Mouse (Mus musculus) CH12.LX (cell line): Measurements from ENCODE around the gene Bcas3. TPM values are rescaled to one million over a fixed set of nuclear protein-coding genes. Genes with fewer than 3 reads are reported as not detected.

ENCODE experiments used
- DNase-seq: peaks from one replicate; pipeline ENCODE4 v3.0.0-alpha.2; 2013; ENCODE audit errors: extremely low read depth
- H3K27ac ChIP-seq: 2 replicates; pipeline ENCODE4 v1.5.1; 2012; ENCODE audit warnings: low read depth, mild to moderate bottlenecking, control low read depth, moderate library complexity; ENCODE audit not compliant: insufficient read depth
- H3K27me3 ChIP-seq: replicated peaks from 2 replicates; pipeline ENCODE3; 2012; ENCODE audit warnings: inconsistent platforms
- H3K36me3 ChIP-seq, 2 experiments: replicated peaks in 1 of 2; 2 replicates each; pipeline versions ENCODE3 to v1.6.1; 2012; ENCODE audit warnings: inconsistent platforms in 1 of 2, low read length in 1 of 2, mild to moderate bottlenecking in 1 of 2, mixed read lengths in 1 of 2, moderate library complexity in 1 of 2; ENCODE audit not compliant: control insufficient read depth in 1 of 2, insufficient read depth in 1 of 2
- H3K4me1 ChIP-seq, 2 experiments: 2 replicates each; pipeline ENCODE4 v1.6.1; 2012; ENCODE audit warnings: inconsistent platforms in 1 of 2, moderate library complexity in 1 of 2; ENCODE audit not compliant: insufficient read depth in 2 of 2, control insufficient read depth in 1 of 2
- H3K4me2 ChIP-seq: 2 replicates; pipeline ENCODE4 v1.6.1; 2012; ENCODE audit warnings: low read depth, mild to moderate bottlenecking, control low read depth; ENCODE audit not compliant: poor library complexity, insufficient read depth, severe bottlenecking
- H3K4me3 ChIP-seq, 3 experiments: fragments of 150-350 bp in 1 of 3; sonication (generic) in 1 of 3; replicated peaks in 1 of 3; 2 replicates each; pipeline versions ENCODE3 to v1.5.1; 2011 to 2012; ENCODE audit warnings: low read depth in 2 of 3, low read length in 2 of 3, mild to moderate bottlenecking in 2 of 3, moderate library complexity in 2 of 3, control low read depth in 1 of 3, improper control_type of control experiment in 1 of 3, inconsistent platforms in 1 of 3, mixed read lengths in 1 of 3; ENCODE audit not compliant: poor library complexity in 1 of 3
- H3K79me2 ChIP-seq: replicated peaks from 2 replicates; pipeline ENCODE4 v1.6.1; 2012; ENCODE audit warnings: mild to moderate bottlenecking, moderate library complexity; ENCODE audit not compliant: control insufficient read depth, poor library complexity, insufficient read depth, severe bottlenecking; ENCODE audit errors: extremely low read depth
- H3K9ac ChIP-seq: 2 replicates; pipeline ENCODE4 v1.6.1; 2012; ENCODE audit warnings: low read depth, mild to moderate bottlenecking, control low read depth, moderate library complexity; ENCODE audit not compliant: insufficient read depth
- H3K9me3 ChIP-seq: replicated peaks from 2 replicates; pipeline ENCODE3; 2012; ENCODE audit warnings: low read length, inconsistent platforms, mixed read lengths
- BHLHE40 ChIP-seq: IDR thresholded peaks from 2 replicates; pipeline ENCODE4 v1.6.1; 2011; ENCODE audit warnings: mild to moderate bottlenecking, low read depth, low read length, improper control_type of control experiment
- CHD1 ChIP-seq: IDR thresholded peaks from 2 replicates; pipeline ENCODE4 v1.6.1; 2012; ENCODE audit warnings: low read depth, low read length, improper control_type of control experiment, inconsistent platforms
- CHD2 ChIP-seq: IDR thresholded peaks from 2 replicates; pipeline ENCODE4 v1.6.1; 2011; ENCODE audit warnings: low read length, improper control_type of control experiment
- CTCF ChIP-seq, 2 experiments: IDR thresholded peaks in 1 of 2; conservative IDR thresholded peaks in 1 of 2; 2 replicates each; pipeline ENCODE4 v1.5.1; 2011 to 2012; ENCODE audit warnings: low read depth in 2 of 2, low read length in 2 of 2, improper control_type of control experiment in 1 of 2, inconsistent platforms in 1 of 2, mild to moderate bottlenecking in 1 of 2, moderate library complexity in 1 of 2
- JUN ChIP-seq: IDR thresholded peaks from 2 replicates; pipeline ENCODE4 v1.6.1; 2011; ENCODE audit warnings: low read depth, mild to moderate bottlenecking, low read length, improper control_type of control experiment, moderate library complexity; ENCODE audit not compliant: insufficient read depth
- KAT2A ChIP-seq: IDR thresholded peaks from 2 replicates; pipeline ENCODE4 v1.6.1; 2012; ENCODE audit warnings: low read length, improper control_type of control experiment, inconsistent platforms; ENCODE audit not compliant: insufficient replicate concordance
- MAFK ChIP-seq: IDR thresholded peaks from 2 replicates; pipeline ENCODE4 v1.6.1; 2011; ENCODE audit warnings: low read length, improper control_type of control experiment; ENCODE audit not compliant: insufficient replicate concordance
- MYC ChIP-seq: IDR thresholded peaks from 2 replicates; pipeline ENCODE4 v1.6.1; 2011; ENCODE audit warnings: low read depth, mild to moderate bottlenecking, improper control_type of control experiment, low read length
- NELFE ChIP-seq: IDR thresholded peaks from 2 replicates; pipeline ENCODE4 v1.6.1; 2011; ENCODE audit warnings: low read depth, low read length, improper control_type of control experiment
- POLR2AphosphoS2 ChIP-seq: IDR thresholded peaks from 2 replicates; pipeline ENCODE4 v1.6.1; 2011; ENCODE audit warnings: low read depth, low read length, improper control_type of control experiment
- SIN3A ChIP-seq: IDR thresholded peaks from 2 replicates; pipeline ENCODE4 v1.6.1; 2012; ENCODE audit warnings: low read length, improper control_type of control experiment, inconsistent platforms
- TBP ChIP-seq: conservative IDR thresholded peaks from 2 replicates; pipeline ENCODE4 v1.6.1; 2011; ENCODE audit warnings: low read depth, low read length, improper control_type of control experiment
- USF1 ChIP-seq: IDR thresholded peaks from 2 replicates; pipeline ENCODE4 v1.6.1; 2014; ENCODE audit warnings: low read depth, mild to moderate bottlenecking, inconsistent platforms, low read length, improper control_type of control experiment
- ZC3H11A ChIP-seq: IDR thresholded peaks from 2 replicates; pipeline ENCODE4 v1.6.1; 2012; ENCODE audit warnings: low read depth, mild to moderate bottlenecking, inconsistent platforms, low read length, improper control_type of control experiment
- ZKSCAN1 ChIP-seq: IDR thresholded peaks from 2 replicates; pipeline ENCODE4 v1.6.1; 2012; ENCODE audit warnings: low read depth, inconsistent platforms, low read length, improper control_type of control experiment, borderline replicate concordance
- ZNF384 ChIP-seq: IDR thresholded peaks from 2 replicates; pipeline ENCODE4 v1.6.1; 2012; ENCODE audit warnings: low read depth, low read length, improper control_type of control experiment, inconsistent platforms
- dilution Hi-C: fragments of 300-500 bp; cut with MboI; formaldehyde crosslinking; loops from 2 replicates; pipeline ENCODE4 v1.14.3; 2020; ENCODE audit warnings: low sequenced_read_pairs; ENCODE audit not compliant: extremely low pct_unique_long_range_greater_than_20kb, extremely low pct_ligation_motif_present
- in situ Hi-C: fragments of 300-500 bp; cut with MboI; formaldehyde crosslinking; loops from 3 replicates; pipeline ENCODE4 v1.14.3; 2019; ENCODE audit warnings: low sequenced_read_pairs, low pct_ligation_motif_present, low pct_unique_long_range_greater_than_20kb, mixed read lengths
- polyA plus RNA-seq: library from polyadenylated mRNA; unstranded; fragments of >175 nt; gene quantifications from 2 replicates; pipeline ENCODE4 v1.2.1, GENCODE M21; 2012; ENCODE audit warnings: low read depth; ENCODE audit not compliant: insufficient read length
- total RNA-seq, 2 experiments: library from RNA; depleted of rRNA; stranded (reverse); fragments of 300-350 nt in 1 of 2; fragments of >200 nt in 1 of 2; gene quantifications; 2 replicates each; pipeline ENCODE4 v1.2.3; 2012 to 2014

Gene Bcas3
- total and polyA plus RNA-seq, 3 experiments = 8.2 to 21.3 (median 9.7) TPM

DNA sequence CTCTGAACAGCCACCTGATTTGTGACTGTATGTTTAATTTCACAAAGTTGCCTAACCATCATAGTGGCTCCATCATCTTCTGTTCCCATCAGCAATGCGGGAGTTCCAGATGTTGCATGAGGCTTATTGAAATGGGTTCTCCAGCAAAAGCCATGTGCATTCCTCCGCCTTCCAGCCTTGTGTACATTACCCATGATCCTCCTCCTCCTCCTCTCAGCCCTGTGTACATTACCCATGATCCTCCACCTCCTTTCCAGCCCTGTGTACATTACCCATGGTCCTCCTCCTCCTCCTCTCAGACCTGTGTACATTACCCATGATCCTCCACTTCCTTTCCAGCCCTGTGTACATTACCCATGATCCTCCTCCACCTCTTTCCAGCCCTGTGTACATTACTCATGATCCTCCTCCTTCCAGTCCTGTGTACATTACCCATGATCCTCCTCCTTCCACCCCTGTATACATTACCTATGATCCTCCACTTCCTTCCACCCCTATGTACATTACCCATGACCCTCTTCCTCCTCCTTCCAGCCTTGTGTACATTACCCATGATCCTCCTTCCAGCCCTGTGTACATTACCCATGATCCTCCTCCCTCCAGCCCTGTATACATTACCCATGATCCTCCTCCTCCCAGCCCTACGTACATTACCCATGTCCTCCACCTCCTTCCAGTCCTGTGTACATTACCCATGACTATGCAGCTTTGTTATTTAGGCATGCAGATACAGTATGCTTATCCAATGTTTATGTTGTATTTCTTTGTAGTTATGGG is 250.8 kb downstream of the Bcas3 start:
- H3K9me3 ChIP-seq = no peaks in the 10 kb centered on the region
- peaks cover 0 to 6% of the 10 kb centered on the region in 2 experiments; a peak in 2 of 4 replicates for H3K4me1 ChIP-seq
- dilution Hi-C loops = no loop called here
- H3K79me2 ChIP-seq = no peaks in the 10 kb centered on the region
- H3K27ac ChIP-seq = no peak overlapping the region
- no peak for DNase-seq
- H3K27me3 ChIP-seq = no peaks in the 10 kb centered on the region
- in situ Hi-C loops = no loop called here
- H3K9ac ChIP-seq = no peak overlapping the region
- no peak overlapping the region for H3K4me2 ChIP-seq
- no peak overlapping the region for H3K4me3 ChIP-seq
- no peaks in the 10 kb centered on the region for H3K36me3 ChIP-seq
- TF ChIP-seq BHLHE40 (no peak), TBP (0 out of 2 replicates have a peak, but pooled peaks have one; percentile 25), MYC (no peak), ZKSCAN1 (no peak), CTCF (conservative IDR thresholded peaks at IDR 0.05 in 1 of 2, IDR thresholded peaks at IDR 0.05 in 1 of 2; ENCODE audit: low read depth in 2 of 2, low read length in 2 of 2) (0 out of 4 replicates have a peak, but pooled peaks of 1 of the 2 experiments have one; percentile 8)

DNA sequence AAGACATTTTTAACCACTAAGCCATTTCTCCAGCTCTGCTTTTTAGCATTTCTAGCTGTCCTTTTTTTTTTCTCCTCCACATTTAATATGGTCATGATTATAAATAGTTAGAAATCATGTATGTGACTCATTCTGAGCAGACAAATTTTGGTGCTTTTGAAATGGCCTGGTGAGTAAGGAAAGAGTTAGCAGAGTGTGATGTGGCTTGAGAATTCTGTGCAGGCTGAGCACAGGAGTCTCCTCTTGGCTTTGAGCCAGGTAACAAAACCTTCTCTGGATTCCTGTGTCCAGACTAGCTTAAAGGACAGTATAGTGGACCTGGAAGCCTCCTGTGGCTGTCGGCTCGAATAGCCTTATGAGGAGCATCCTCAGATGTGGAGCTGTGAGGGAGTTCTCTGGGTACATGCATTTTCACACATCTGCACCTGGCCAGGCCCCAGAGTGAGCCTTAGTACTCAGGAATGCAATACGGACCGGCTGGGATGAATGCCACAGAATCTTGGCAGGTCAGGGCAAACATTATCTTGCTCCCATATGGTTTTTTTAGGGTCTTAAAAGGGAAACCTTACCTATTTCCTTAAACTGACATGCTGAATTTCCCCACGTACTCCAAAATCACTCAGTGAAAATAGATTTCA is 256.5 kb downstream of the Bcas3 start:
- Histone ChIP-seq H3K79me2 (no peaks in the 10 kb centered on the region), H3K9ac (no peak overlapping the region), H3K36me3 (no peaks in the 10 kb centered on the region), H3K27me3 (no peaks in the 10 kb centered on the region), H3K27ac (no peak overlapping the region), H3K9me3 (no peaks in the 10 kb centered on the region), H3K4me1 (no peaks in the 10 kb centered on the region), H3K4me2 (no peak overlapping the region), H3K4me3 (no peak overlapping the region)
- no peak for DNase-seq
- dilution Hi-C loops (no loop called here), in situ Hi-C loops (no loop called here)
- TF ChIP-seq ZNF384 = no peak
- TF ChIP-seq POLR2AphosphoS2 = no peak
- TF ChIP-seq USF1 = no peak
- TF ChIP-seq MAFK = no peak
- TF ChIP-seq KAT2A = no peak
- TF ChIP-seq CHD1 = no peak
- no peak for TF ChIP-seq JUN
- no peak for TF ChIP-seq NELFE
- TF ChIP-seq SIN3A = no peak
- no peak for TF ChIP-seq CHD2
- no peak for TF ChIP-seq ZC3H11A
